Mouse (Mus musculus): ENCODE results near the gene Fam47e. TPM values are rescaled to one million over a fixed set of nuclear protein-coding genes. Genes with fewer than 3 reads are reported as not detected.
A peak's percentile ranks its signal among the peaks of the same experiment; 100 is the strongest.

The Fam47e gene
- polyA plus RNA-seq, 1 experiment from 2014 or later: 1.8 TPM

DNA sequence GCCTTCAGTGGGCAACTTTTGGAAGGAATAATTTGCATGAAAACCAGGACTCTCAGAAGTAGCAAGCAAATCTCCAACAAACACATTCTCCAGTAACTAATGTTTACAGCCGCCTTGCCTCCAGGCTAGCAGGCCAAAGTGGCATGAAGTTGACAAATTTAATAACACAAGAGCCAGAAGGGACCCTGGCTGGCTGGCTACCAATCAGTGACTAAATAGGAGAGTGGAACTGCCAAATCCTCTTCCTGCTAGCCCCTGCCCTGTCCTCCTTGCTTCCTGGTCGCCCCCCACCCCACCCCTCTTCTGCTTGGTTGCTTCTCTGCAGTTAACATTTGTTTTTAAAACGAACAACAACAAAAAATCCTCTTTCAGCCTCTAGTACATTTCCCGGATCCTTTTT is 426 bp upstream of the Fam47e start:
- H3K9me3 ChIP-seq (replicated peaks): no peaks in the 10 kb centered on the region
- 81% methylated on average over 4 of the region's 4 CpGs for WGBS
- H3K4me1 ChIP-seq: no peaks in the 10 kb centered on the region
- no peak overlapping the region for H3K9ac ChIP-seq (replicated peaks)
- H3K27ac ChIP-seq (replicated peaks): no peak overlapping the region
- no peaks in the 10 kb centered on the region for H3K27me3 ChIP-seq (replicated peaks)
- no peaks in the 10 kb centered on the region for H3K36me3 ChIP-seq
- no peak overlapping the region for H3K4me3 ChIP-seq (replicated peaks)
- ATAC-seq (ENCODE audit: low FRiP score): no peak
- no peak overlapping the region for H3K4me2 ChIP-seq

DNA sequence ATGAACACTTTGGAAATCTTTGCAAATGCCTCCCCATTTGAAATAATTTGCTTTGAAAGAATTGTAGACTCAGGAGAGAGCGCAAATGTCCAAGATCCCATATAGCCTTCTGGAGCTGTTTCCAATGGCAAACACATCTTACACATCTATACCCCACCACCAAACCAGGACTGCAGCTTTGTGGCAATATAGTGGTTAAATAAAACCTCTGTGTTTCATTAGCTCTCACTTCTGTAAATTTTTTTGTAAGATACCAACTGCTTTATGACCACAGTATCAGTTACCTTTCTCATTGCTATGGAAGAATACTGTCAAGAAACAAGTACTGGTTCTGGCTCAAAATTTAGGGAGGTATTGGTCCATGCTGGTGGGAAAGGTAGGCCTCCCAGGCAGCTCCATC is 1.0 kb downstream of the Fam47e start:
- H3K36me3 ChIP-seq: no peaks in the 10 kb centered on the region
- 98% methylated on average over 1 of the region's 1 CpGs for WGBS
- no peak overlapping the region for H3K4me3 ChIP-seq (replicated peaks)
- no peak overlapping the region for H3K4me2 ChIP-seq
- no peak overlapping the region for H3K27ac ChIP-seq (replicated peaks)
- no peaks in the 10 kb centered on the region for H3K27me3 ChIP-seq (replicated peaks)
- no peak for ATAC-seq (ENCODE audit: low FRiP score)
- no peak overlapping the region for H3K9ac ChIP-seq (replicated peaks)
- no peaks in the 10 kb centered on the region for H3K9me3 ChIP-seq (replicated peaks)
- no peaks in the 10 kb centered on the region for H3K4me1 ChIP-seq

DNA sequence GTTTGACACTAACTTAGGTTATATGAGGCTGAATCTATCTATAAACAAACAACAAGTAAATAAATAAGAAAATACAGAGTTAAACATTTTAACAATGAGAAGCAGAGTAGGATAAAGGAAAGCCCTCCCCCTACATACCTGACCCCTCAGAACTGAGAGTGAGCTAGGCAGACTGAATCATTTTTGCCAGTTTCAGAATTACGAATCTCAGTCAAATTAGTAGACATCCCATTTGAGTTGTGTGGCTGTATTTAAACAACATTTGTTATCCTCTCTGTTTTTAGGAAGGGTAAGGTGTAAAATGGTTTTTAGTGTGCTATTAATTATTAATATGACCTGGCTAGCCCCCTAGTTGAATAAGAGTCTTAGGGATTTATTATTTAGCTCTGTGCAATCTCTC is 2.6 kb downstream of the Fam47e start:
- Histone ChIP-seq H3K9me3 (replicated peaks) (no peaks in the 10 kb centered on the region), H3K4me2 (no peak overlapping the region), H3K4me1 (no peaks in the 10 kb centered on the region), H3K4me3 (replicated peaks) (no peak overlapping the region), H3K9ac (replicated peaks) (no peak overlapping the region), H3K27ac (replicated peaks) (no peak overlapping the region), H3K36me3 (no peaks in the 10 kb centered on the region), H3K27me3 (replicated peaks) (no peaks in the 10 kb centered on the region)
- 94% methylated on average over 1 of the region's 1 CpGs for WGBS
- ATAC-seq (ENCODE audit: low FRiP score): no peak

DNA sequence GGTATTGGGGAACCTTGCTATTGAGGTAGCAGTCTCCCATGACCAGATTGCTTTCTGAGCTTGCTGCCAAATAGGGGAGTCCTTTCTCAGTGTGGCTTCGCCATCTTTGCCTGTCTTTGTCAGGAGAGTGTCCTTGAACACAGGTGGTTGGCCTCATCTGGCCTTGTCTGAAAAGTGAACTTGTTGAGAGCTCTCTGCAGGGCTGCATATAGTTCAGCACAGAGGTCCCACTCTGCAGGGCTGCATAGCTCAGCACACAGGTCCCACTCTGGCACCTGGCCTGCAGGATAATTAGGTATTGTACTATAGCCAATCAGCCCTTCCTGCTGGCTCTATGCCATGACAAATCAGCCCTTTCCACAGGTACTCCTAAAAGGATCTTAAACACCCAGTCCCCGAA is 5.3 kb downstream of the Fam47e start:
- Histone ChIP-seq H3K27ac (replicated peaks) (no peak overlapping the region), H3K9me3 (replicated peaks) (no peaks in the 10 kb centered on the region), H3K36me3 (no peaks in the 10 kb centered on the region), H3K9ac (replicated peaks) (no peak overlapping the region), H3K4me2 (no peak overlapping the region), H3K4me1 (no peaks in the 10 kb centered on the region), H3K4me3 (replicated peaks) (no peak overlapping the region), H3K27me3 (replicated peaks) (no peaks in the 10 kb centered on the region)
- WGBS: 88% methylated on average over 2 of the region's 2 CpGs
- ATAC-seq (ENCODE audit: low FRiP score): no peak

DNA sequence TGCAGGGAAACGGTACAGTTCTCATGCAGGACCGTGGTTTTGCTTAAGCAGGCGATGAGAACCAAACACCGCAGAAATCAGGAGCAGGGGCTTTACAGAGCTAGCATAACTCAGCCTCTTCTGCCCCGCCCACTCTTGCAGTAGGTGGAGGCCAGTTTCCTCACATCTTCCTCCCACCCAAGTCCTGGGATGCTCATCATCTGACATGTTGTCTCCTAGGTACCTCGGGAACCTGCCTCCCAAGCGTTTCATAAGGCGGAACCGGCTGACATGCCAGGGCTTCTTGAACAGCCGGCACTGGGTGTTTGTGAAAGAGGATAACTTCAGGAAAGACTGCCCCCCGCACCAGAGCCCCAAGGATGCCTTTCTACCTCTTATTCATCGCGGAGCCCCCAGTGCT is 7.1 kb downstream of the Fam47e start:
- Histone ChIP-seq H3K9me3 (replicated peaks) (no peaks in the 10 kb centered on the region), H3K36me3 (no peaks in the 10 kb centered on the region), H3K27me3 (replicated peaks) (no peaks in the 10 kb centered on the region), H3K9ac (replicated peaks) (no peak overlapping the region), H3K4me2 (no peak overlapping the region), H3K4me3 (replicated peaks) (no peak overlapping the region), H3K4me1 (no peaks in the 10 kb centered on the region), H3K27ac (replicated peaks) (no peak overlapping the region)
- 84% methylated on average over 13 of the region's 13 CpGs for WGBS
- no peak for ATAC-seq (ENCODE audit: low FRiP score)

DNA sequence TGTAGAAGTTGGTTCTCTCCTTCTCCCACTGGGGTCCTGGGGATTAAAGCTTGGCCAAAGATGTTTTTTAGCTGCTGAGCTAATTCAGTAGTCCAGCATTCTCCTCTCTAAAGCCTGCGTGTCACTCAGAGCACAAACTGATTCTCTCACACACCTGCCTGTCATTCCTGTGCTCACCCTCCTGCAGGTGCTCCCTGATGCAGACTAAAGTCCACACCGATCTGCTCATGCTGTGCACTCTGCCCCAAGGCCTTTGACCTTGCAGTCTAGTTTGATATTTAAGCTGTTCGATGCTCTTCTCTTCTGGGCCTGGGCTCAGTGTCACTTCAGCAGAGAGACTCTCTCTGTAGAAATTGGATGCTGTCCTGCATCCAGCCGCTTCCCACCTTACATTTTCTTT is 16.4 kb downstream of the Fam47e start:
- Histone ChIP-seq H3K27ac (replicated peaks) (no peak overlapping the region), H3K4me1 (no peaks in the 10 kb centered on the region)

DNA sequence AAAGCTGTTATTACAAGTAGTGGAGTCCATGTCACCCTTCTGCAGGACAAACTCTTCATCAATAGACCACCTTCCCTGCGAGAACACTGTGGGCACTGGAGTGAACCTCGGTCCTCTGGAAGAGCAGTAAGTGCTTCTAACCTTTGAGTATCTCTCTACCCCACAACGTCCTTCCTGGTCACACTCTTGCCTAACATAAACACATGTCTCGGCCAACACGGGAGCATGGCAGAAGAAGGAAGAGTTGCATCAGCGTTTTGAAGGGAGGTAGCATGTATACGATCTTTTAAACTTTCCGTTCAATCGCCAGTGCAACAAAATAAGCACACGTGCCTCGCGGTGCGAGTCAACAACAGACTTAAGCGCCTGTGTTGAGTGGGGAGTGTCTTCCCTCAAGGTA is 24.7 kb downstream of the Fam47e start:
- no peaks in the 10 kb centered on the region for H3K4me1 ChIP-seq
- WGBS: 88% methylated on average over 14 of the region's 14 CpGs
- H3K9me3 ChIP-seq (replicated peaks): no peaks in the 10 kb centered on the region
- no peak overlapping the region for H3K4me3 ChIP-seq (replicated peaks)
- H3K27ac ChIP-seq (replicated peaks): no peak overlapping the region
- ATAC-seq (ENCODE audit: low FRiP score): no peak
- no peak overlapping the region for H3K4me2 ChIP-seq
- H3K9ac ChIP-seq (replicated peaks): no peak overlapping the region
- H3K27me3 ChIP-seq (replicated peaks): no peaks in the 10 kb centered on the region
- no peaks in the 10 kb centered on the region for H3K36me3 ChIP-seq

More for the DNA sequence above, 16.4 kb downstream of the Fam47e start:
- ATAC-seq (ENCODE audit: low FRiP score): no peak
- no peaks in the 10 kb centered on the region for H3K36me3 ChIP-seq
- H3K4me3 ChIP-seq (replicated peaks): no peak overlapping the region
- no peaks in the 10 kb centered on the region for H3K9me3 ChIP-seq (replicated peaks)
- no peak overlapping the region for H3K4me2 ChIP-seq
- WGBS: 94% methylated on average over 4 of the region's 4 CpGs
- H3K27me3 ChIP-seq (replicated peaks): no peaks in the 10 kb centered on the region
- H3K9ac ChIP-seq (replicated peaks): no peak overlapping the region

DNA sequence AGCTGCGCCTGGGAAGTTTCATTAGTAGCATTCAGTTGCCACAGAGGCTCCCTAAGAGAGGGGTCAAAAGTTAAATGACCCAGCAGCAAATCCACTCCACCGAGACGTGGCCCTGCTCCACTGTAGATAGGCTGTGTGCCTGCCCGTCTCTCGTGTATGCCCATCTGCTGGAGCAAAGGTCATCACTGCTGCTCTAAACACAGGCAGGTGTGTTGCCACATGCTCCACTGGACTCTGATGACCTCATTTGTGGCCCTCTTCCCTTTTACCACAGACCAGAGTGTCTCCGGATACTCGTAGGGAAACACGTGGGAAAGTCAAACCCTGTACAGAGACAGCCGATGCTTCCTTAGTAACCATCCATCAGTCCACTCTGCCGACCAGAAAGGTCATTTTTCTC is 31.1 kb downstream of the Fam47e start:
- no peaks in the 10 kb centered on the region for H3K4me1 ChIP-seq
- H3K9ac ChIP-seq (replicated peaks): no peak overlapping the region
- ATAC-seq (ENCODE audit: low FRiP score): no peak
- no peaks in the 10 kb centered on the region for H3K36me3 ChIP-seq
- no peaks in the 10 kb centered on the region for H3K27me3 ChIP-seq (replicated peaks)
- H3K27ac ChIP-seq (replicated peaks): no peak overlapping the region
- WGBS: 56% methylated on average over 10 of the region's 10 CpGs
- no peak overlapping the region for H3K4me2 ChIP-seq
- no peak overlapping the region for H3K4me3 ChIP-seq (replicated peaks)
- no peaks in the 10 kb centered on the region for H3K9me3 ChIP-seq (replicated peaks)

DNA sequence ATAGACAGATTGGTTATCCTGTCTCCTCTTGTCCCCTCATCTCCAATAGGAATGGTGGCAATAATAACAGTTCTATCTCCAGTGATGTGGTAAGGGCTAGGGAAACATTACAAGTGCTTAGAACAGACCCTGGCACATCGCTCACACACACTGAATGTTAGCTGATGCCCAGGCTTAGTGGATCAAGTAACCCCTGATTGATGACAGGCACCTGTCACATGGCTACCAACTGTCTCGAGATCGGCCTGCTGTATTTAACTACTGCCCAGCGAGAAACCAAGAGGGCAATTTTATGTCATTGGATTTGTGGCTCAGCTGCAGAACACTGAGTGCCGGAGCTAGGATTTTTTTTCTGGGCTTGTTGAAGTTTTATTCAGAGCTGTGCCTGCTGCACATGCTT is 40.2 kb downstream of the Fam47e start:
- ATAC-seq (ENCODE audit: low FRiP score): no peak; the same call in 1 of the 2 replicates
- no peak overlapping the region for H3K27ac ChIP-seq (replicated peaks)
- no peaks in the 10 kb centered on the region for H3K27me3 ChIP-seq (replicated peaks)
- H3K4me2 ChIP-seq: no peak overlapping the region
- 75% methylated on average over 5 of the region's 5 CpGs for WGBS
- no peaks in the 10 kb centered on the region for H3K4me1 ChIP-seq
- no peak overlapping the region for H3K4me3 ChIP-seq (replicated peaks)
- no peak overlapping the region for H3K9ac ChIP-seq (replicated peaks)
- H3K9me3 ChIP-seq (replicated peaks): no peaks in the 10 kb centered on the region
- no peaks in the 10 kb centered on the region for H3K36me3 ChIP-seq

DNA sequence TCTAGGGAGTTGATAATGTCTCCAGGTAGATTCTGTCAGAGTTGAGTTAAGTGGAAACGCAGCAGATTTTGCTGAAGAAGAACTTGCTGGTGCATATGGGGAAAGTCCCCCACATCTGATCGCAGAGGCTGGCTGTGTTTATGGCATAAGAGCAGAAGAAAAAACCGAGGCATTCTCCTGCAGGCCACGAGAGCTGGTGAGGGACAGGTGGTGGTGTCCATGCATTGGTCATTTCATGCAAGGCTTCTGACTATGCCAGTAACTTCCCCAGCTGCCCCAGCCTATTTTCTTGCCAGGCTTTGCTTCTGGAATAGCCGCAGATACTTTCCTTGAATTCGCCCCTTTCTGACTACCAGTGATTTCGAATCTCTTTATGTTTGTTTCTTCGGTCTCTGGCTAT is 42.0 kb downstream of the Fam47e start:
- H3K4me1 ChIP-seq: no peaks in the 10 kb centered on the region
- H3K9ac ChIP-seq (replicated peaks): no peak overlapping the region
- no peak overlapping the region for H3K4me3 ChIP-seq (replicated peaks)
- no peak overlapping the region for H3K4me2 ChIP-seq
- 0 out of 2 replicates have a peak, but pooled peaks cover 2% of the 10 kb centered on the region for H3K27me3 ChIP-seq (replicated peaks)
- 94% methylated on average over 8 of the region's 8 CpGs for WGBS
- no peak for ATAC-seq (ENCODE audit: low FRiP score)
- no peak overlapping the region for H3K27ac ChIP-seq (replicated peaks)
- no peaks in the 10 kb centered on the region for H3K36me3 ChIP-seq
- no peaks in the 10 kb centered on the region for H3K9me3 ChIP-seq (replicated peaks)

DNA sequence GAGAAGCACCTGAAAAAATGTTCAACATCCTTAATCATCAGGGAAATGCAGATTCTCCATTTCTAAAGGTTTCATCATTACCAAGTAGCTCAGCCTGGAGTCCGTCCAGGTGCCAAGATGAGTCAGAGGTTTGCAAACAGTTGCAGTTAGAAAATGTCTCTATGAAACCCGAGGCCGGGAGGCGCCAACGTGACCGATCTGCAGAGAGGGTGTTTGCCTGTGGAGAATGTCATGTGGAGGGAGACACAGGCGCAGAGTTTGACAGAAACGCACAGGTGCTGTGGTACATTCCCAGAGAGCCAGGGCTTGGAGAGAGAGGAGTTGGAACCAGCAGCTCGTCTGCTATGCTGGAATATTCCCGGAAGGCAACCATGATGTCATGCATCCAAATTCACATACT is 44.2 kb downstream of the Fam47e start:
- Histone ChIP-seq H3K36me3 (no peaks in the 10 kb centered on the region), H3K4me2 (no peak overlapping the region), H3K27ac (replicated peaks) (no peak overlapping the region), H3K9me3 (replicated peaks) (no peaks in the 10 kb centered on the region), H3K4me1 (peaks cover 9% of the 10 kb centered on the region), H3K9ac (replicated peaks) (no peak overlapping the region), H3K27me3 (replicated peaks) (0 out of 2 replicates have a peak, but pooled peaks cover 4% of the 10 kb centered on the region), H3K4me3 (replicated peaks) (no peak overlapping the region)
- WGBS: 87% methylated on average over 10 of the region's 10 CpGs
- ATAC-seq (ENCODE audit: low FRiP score): no peak

DNA sequence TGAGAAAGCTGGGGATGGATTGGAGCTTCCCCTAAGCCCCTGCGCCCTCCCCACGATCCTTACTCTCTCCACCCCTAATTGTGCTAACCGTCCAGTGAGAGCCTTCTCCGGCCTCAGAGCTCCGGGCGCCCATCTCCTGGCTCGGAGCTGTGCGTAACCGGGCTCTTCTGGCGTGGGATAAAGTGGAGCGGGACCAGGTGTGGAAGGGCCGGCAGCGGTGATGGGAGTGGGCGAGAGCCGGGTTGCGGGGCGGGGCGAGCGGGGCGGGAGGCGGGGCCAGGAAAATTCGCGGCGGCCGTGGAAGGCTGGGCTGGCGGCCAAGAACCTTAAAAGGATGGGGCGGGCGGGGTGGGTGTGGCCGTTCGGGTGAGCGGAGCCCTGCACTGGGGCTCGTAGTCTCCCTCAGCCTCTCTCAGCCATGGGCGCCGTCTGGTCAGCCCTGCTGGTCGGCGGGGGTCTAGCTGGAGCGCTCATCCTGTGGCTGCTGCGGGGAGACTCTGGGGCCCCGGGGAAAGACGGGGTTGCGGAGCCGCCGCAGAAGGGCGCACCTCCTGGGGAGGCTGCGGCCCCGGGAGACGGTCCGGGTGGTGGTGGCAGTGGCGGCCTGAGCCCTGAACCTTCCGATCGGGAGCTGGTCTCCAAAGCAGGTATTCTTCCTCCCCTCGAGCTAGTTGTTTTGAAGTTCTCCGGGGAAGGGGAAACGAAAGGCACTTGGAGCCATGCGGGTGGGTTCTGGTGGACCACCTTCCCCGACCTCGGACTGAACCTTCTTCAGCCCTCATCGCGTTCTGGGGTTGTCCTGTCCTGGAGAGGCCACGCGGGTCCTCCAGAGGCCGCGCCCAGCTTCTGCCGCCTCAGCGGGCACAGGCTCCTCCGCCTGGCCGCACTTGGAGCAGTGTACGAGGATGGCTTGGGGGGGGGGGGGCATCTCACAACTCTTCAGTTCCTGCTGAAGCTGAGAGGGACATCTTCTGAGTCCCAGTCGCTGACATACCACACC is 48.1 kb downstream of the Fam47e start, which contains the start of gene Stbd1:
Gene Stbd1 (plus strand): TSS at position 351 of the 1,000 bp plus-strand sequence.
- Histone ChIP-seq H3K4me3 (replicated peaks) (peak within 1 kb of the TSS; percentile 55), H3K9me3 (replicated peaks) (no peaks in the 10 kb centered on the region), H3K27ac (replicated peaks) (no peak within 1 kb of the TSS), H3K4me2 (peak within 1 kb of the TSS; percentile 88), H3K27me3 (replicated peaks) (0 out of 2 replicates have a peak, but pooled peaks cover 4% of the 10 kb centered on the region), H3K4me1 (peaks cover 12% of the 10 kb centered on the region), H3K9ac (replicated peaks) (peak within 1 kb of the TSS; percentile 54), H3K36me3 (no peaks in the 10 kb centered on the region)
- WGBS: under 1% methylated on average over 64 of the region's 69 CpGs
- peak; percentile 91 for ATAC-seq (ENCODE audit: low FRiP score)
